Mouse (Mus musculus) CH12.LX (cell line): ENCODE measurements around the gene Zfp827. TPM values are rescaled to one million over a fixed set of nuclear protein-coding genes. Genes with fewer than 3 reads are reported as not detected.

Experiments used
- DNase-seq: peaks from one replicate; pipeline ENCODE4 v3.0.0-alpha.2; 2013; ENCODE audit errors: extremely low read depth
- H3K27ac ChIP-seq: 2 replicates; pipeline ENCODE4 v1.5.1; 2012; ENCODE audit warnings: low read depth, mild to moderate bottlenecking, control low read depth, moderate library complexity; ENCODE audit not compliant: insufficient read depth
- H3K27me3 ChIP-seq: replicated peaks from 2 replicates; pipeline ENCODE3; 2012; ENCODE audit warnings: inconsistent platforms
- H3K36me3 ChIP-seq, 2 experiments: replicated peaks in 1 of 2; 2 replicates each; pipeline versions ENCODE3 to v1.6.1; 2012; ENCODE audit warnings: inconsistent platforms in 1 of 2, low read length in 1 of 2, mild to moderate bottlenecking in 1 of 2, mixed read lengths in 1 of 2, moderate library complexity in 1 of 2; ENCODE audit not compliant: control insufficient read depth in 1 of 2, insufficient read depth in 1 of 2
- H3K4me1 ChIP-seq, 2 experiments: 2 replicates each; pipeline ENCODE4 v1.6.1; 2012; ENCODE audit warnings: inconsistent platforms in 1 of 2, moderate library complexity in 1 of 2; ENCODE audit not compliant: insufficient read depth in 2 of 2, control insufficient read depth in 1 of 2
- H3K4me2 ChIP-seq: 2 replicates; pipeline ENCODE4 v1.6.1; 2012; ENCODE audit warnings: low read depth, mild to moderate bottlenecking, control low read depth; ENCODE audit not compliant: poor library complexity, insufficient read depth, severe bottlenecking
- H3K4me3 ChIP-seq, 3 experiments: fragments of 150-350 bp in 1 of 3; sonication (generic) in 1 of 3; replicated peaks in 1 of 3; 2 replicates each; pipeline versions ENCODE3 to v1.5.1; 2011 to 2012; ENCODE audit warnings: low read depth in 2 of 3, low read length in 2 of 3, mild to moderate bottlenecking in 2 of 3, moderate library complexity in 2 of 3, control low read depth in 1 of 3, improper control_type of control experiment in 1 of 3, inconsistent platforms in 1 of 3, mixed read lengths in 1 of 3; ENCODE audit not compliant: poor library complexity in 1 of 3
- H3K79me2 ChIP-seq: replicated peaks from 2 replicates; pipeline ENCODE4 v1.6.1; 2012; ENCODE audit warnings: mild to moderate bottlenecking, moderate library complexity; ENCODE audit not compliant: control insufficient read depth, poor library complexity, insufficient read depth, severe bottlenecking; ENCODE audit errors: extremely low read depth
- H3K9ac ChIP-seq: 2 replicates; pipeline ENCODE4 v1.6.1; 2012; ENCODE audit warnings: low read depth, mild to moderate bottlenecking, control low read depth, moderate library complexity; ENCODE audit not compliant: insufficient read depth
- H3K9me3 ChIP-seq: replicated peaks from 2 replicates; pipeline ENCODE3; 2012; ENCODE audit warnings: low read length, inconsistent platforms, mixed read lengths
- CTCF ChIP-seq, 2 experiments: IDR thresholded peaks in 1 of 2; conservative IDR thresholded peaks in 1 of 2; 2 replicates each; pipeline ENCODE4 v1.5.1; 2011 to 2012; ENCODE audit warnings: low read depth in 2 of 2, low read length in 2 of 2, improper control_type of control experiment in 1 of 2, inconsistent platforms in 1 of 2, mild to moderate bottlenecking in 1 of 2, moderate library complexity in 1 of 2
- EP300 ChIP-seq: IDR thresholded peaks from 2 replicates; pipeline ENCODE4 v1.6.1; 2011; ENCODE audit warnings: low read length, improper control_type of control experiment
- ETS1 ChIP-seq: conservative IDR thresholded peaks from 2 replicates; pipeline ENCODE4 v1.6.1; 2012; ENCODE audit warnings: low read depth, mild to moderate bottlenecking, inconsistent platforms, low read length, improper control_type of control experiment, moderate library complexity
- GABPA ChIP-seq: IDR thresholded peaks from 2 replicates; pipeline ENCODE4 v1.6.1; 2012; ENCODE audit warnings: low read depth, low read length, improper control_type of control experiment, inconsistent platforms; ENCODE audit not compliant: insufficient replicate concordance
- HCFC1 ChIP-seq: IDR thresholded peaks from 2 replicates; pipeline ENCODE4 v1.6.1; 2012; ENCODE audit warnings: low read depth, mild to moderate bottlenecking, inconsistent platforms, low read length, improper control_type of control experiment
- IRF4 ChIP-seq: IDR thresholded peaks from 2 replicates; pipeline ENCODE4 v1.6.1; 2014; ENCODE audit warnings: low read depth, mild to moderate bottlenecking, inconsistent platforms, low read length, improper control_type of control experiment
- JUND ChIP-seq: conservative IDR thresholded peaks from 2 replicates; pipeline ENCODE4 v1.6.1; 2011; ENCODE audit warnings: low read depth, low read length, improper control_type of control experiment
- KAT2A ChIP-seq: IDR thresholded peaks from 2 replicates; pipeline ENCODE4 v1.6.1; 2012; ENCODE audit warnings: low read length, improper control_type of control experiment, inconsistent platforms; ENCODE audit not compliant: insufficient replicate concordance
- MAFK ChIP-seq: IDR thresholded peaks from 2 replicates; pipeline ENCODE4 v1.6.1; 2011; ENCODE audit warnings: low read length, improper control_type of control experiment; ENCODE audit not compliant: insufficient replicate concordance
- MXI1 ChIP-seq: IDR thresholded peaks from 2 replicates; pipeline ENCODE4 v1.6.1; 2011; ENCODE audit warnings: mild to moderate bottlenecking, low read depth, low read length, improper control_type of control experiment
- MYC ChIP-seq: IDR thresholded peaks from 2 replicates; pipeline ENCODE4 v1.6.1; 2011; ENCODE audit warnings: low read depth, mild to moderate bottlenecking, improper control_type of control experiment, low read length
- NELFE ChIP-seq: IDR thresholded peaks from 2 replicates; pipeline ENCODE4 v1.6.1; 2011; ENCODE audit warnings: low read depth, low read length, improper control_type of control experiment
- NRF1 ChIP-seq: IDR thresholded peaks from 2 replicates; pipeline ENCODE4 v1.6.1; 2014; ENCODE audit warnings: low read depth, mild to moderate bottlenecking, inconsistent platforms, low read length, improper control_type of control experiment, moderate library complexity
- PAX5 ChIP-seq: IDR thresholded peaks from 2 replicates; pipeline ENCODE4 v1.6.1; 2012; ENCODE audit warnings: low read length, inconsistent platforms, mixed read lengths
- POLR2A ChIP-seq: IDR thresholded peaks from 2 replicates; pipeline ENCODE4 v1.6.1; 2011; ENCODE audit warnings: low read depth, mild to moderate bottlenecking, improper control_type of control experiment, low read length
- POLR2AphosphoS2 ChIP-seq: IDR thresholded peaks from 2 replicates; pipeline ENCODE4 v1.6.1; 2011; ENCODE audit warnings: low read depth, low read length, improper control_type of control experiment
- SIN3A ChIP-seq: IDR thresholded peaks from 2 replicates; pipeline ENCODE4 v1.6.1; 2012; ENCODE audit warnings: low read length, improper control_type of control experiment, inconsistent platforms
- SMC3 ChIP-seq: IDR thresholded peaks from 2 replicates; pipeline ENCODE4 v1.6.1; 2011; ENCODE audit warnings: low read depth, low read length, improper control_type of control experiment
- TBP ChIP-seq: conservative IDR thresholded peaks from 2 replicates; pipeline ENCODE4 v1.6.1; 2011; ENCODE audit warnings: low read depth, low read length, improper control_type of control experiment
- TCF12 ChIP-seq: IDR thresholded peaks from 2 replicates; pipeline ENCODE4 v1.6.1; 2014; ENCODE audit warnings: low read depth, mild to moderate bottlenecking, inconsistent platforms, low read length, improper control_type of control experiment
- UBTF ChIP-seq: IDR thresholded peaks from 2 replicates; pipeline ENCODE4 v1.6.1; 2012; ENCODE audit warnings: low read depth, mild to moderate bottlenecking, inconsistent platforms, low read length, improper control_type of control experiment, moderate library complexity
- USF1 ChIP-seq: IDR thresholded peaks from 2 replicates; pipeline ENCODE4 v1.6.1; 2014; ENCODE audit warnings: low read depth, mild to moderate bottlenecking, inconsistent platforms, low read length, improper control_type of control experiment
- ZC3H11A ChIP-seq: IDR thresholded peaks from 2 replicates; pipeline ENCODE4 v1.6.1; 2012; ENCODE audit warnings: low read depth, mild to moderate bottlenecking, inconsistent platforms, low read length, improper control_type of control experiment
- ZNF384 ChIP-seq: IDR thresholded peaks from 2 replicates; pipeline ENCODE4 v1.6.1; 2012; ENCODE audit warnings: low read depth, low read length, improper control_type of control experiment, inconsistent platforms
- dilution Hi-C: fragments of 300-500 bp; cut with MboI; formaldehyde crosslinking; loops from 2 replicates; pipeline ENCODE4 v1.14.3; 2020; ENCODE audit warnings: low sequenced_read_pairs; ENCODE audit not compliant: extremely low pct_unique_long_range_greater_than_20kb, extremely low pct_ligation_motif_present
- in situ Hi-C: fragments of 300-500 bp; cut with MboI; formaldehyde crosslinking; loops from 3 replicates; pipeline ENCODE4 v1.14.3; 2019; ENCODE audit warnings: low sequenced_read_pairs, low pct_ligation_motif_present, low pct_unique_long_range_greater_than_20kb, mixed read lengths
- polyA plus RNA-seq: library from polyadenylated mRNA; unstranded; fragments of >175 nt; gene quantifications from 2 replicates; pipeline ENCODE4 v1.2.1, GENCODE M21; 2012; ENCODE audit warnings: low read depth; ENCODE audit not compliant: insufficient read length
- total RNA-seq, 2 experiments: library from RNA; depleted of rRNA; stranded (reverse); fragments of 300-350 nt in 1 of 2; fragments of >200 nt in 1 of 2; gene quantifications; 2 replicates each; pipeline ENCODE4 v1.2.3; 2012 to 2014

Gene Zfp827
- total and polyA plus RNA-seq, 3 experiments = 4.3 to 11.1 (median 7.8) TPM

GRCm38 (mm10) chr8:79102707-79103106 lies 74.5 kb downstream of the Zfp827 start:
- DNase-seq = no peak
- TF ChIP-seq EP300 = no peak
- no peak for TF ChIP-seq POLR2A
- TF ChIP-seq CTCF (conservative IDR thresholded peaks at IDR 0.05 in 1 of 2, IDR thresholded peaks at IDR 0.05 in 1 of 2; ENCODE audit: low read depth in 2 of 2, low read length in 2 of 2) = no peak
- TF ChIP-seq UBTF = no peak
- no peak for TF ChIP-seq ZNF384
- no peak for TF ChIP-seq SMC3
- no peak for TF ChIP-seq MXI1
- no peak for TF ChIP-seq IRF4
- TF ChIP-seq KAT2A = no peak
- Histone ChIP-seq H3K27me3 (no peaks in the 10 kb centered on the region), H3K4me2 (no peak overlapping the region), H3K27ac (no peak overlapping the region), H3K79me2 (peaks cover 5% of the 10 kb centered on the region; the same call in 1 of the 2 replicates), H3K36me3 (peaks cover 44 to 78% of the 10 kb centered on the region in 2 experiments), H3K9ac (no peak overlapping the region), H3K4me1 (no peaks in the 10 kb centered on the region), H3K9me3 (no peaks in the 10 kb centered on the region), H3K4me3 (no peak overlapping the region)
- dilution Hi-C loops = no loop called here
- in situ Hi-C loops = no loop called here

- no peak overlapping the region for H3K4me3 ChIP-seq
- H3K4me1 ChIP-seq = no peaks in the 10 kb centered on the region
- in situ Hi-C loops (no loop called here), dilution Hi-C loops (no loop called here)
- no peak overlapping the region for H3K9ac ChIP-seq
- H3K36me3 ChIP-seq = peaks cover 44 to 77% of the 10 kb centered on the region in 2 experiments
- H3K4me2 ChIP-seq = no peak overlapping the region
- no peaks in the 10 kb centered on the region for H3K27me3 ChIP-seq
- no peak overlapping the region for H3K27ac ChIP-seq
- H3K79me2 ChIP-seq = peaks cover 5% of the 10 kb centered on the region; the same call in 1 of the 2 replicates
- DNase-seq = no peak
- no peaks in the 10 kb centered on the region for H3K9me3 ChIP-seq
- TF ChIP-seq PAX5 (no peak), SMC3 (no peak), UBTF (no peak), SIN3A (no peak), POLR2AphosphoS2 (no peak), USF1 (no peak), ZC3H11A (no peak), HCFC1 (no peak), GABPA (no peak), TCF12 (no peak), NELFE (no peak), JUND (no peak), EP300 (no peak), NRF1 (no peak), ZNF384 (no peak), TBP (no peak), CTCF (conservative IDR thresholded peaks at IDR 0.05 in 1 of 2, IDR thresholded peaks at IDR 0.05 in 1 of 2; ENCODE audit: low read depth in 2 of 2, low read length in 2 of 2) (no peak), MAFK (no peak), MYC (no peak), ETS1 (no peak)
Measured at GRCm38 (mm10) chr8:79103185-79103878, 75.1 kb downstream of the Zfp827 start.
